Mouse (Mus musculus) neural tube, embryonic 13.5 days (tissue): ENCODE results near the gene Arhgef7. TPM values are rescaled to one million over a fixed set of nuclear protein-coding genes. Genes with fewer than 3 reads are reported as not detected.
A peak's percentile ranks its signal among the peaks of the same experiment; 100 is the strongest.

Experiments used
- ATAC-seq: fragments of 200-750 bp; cut with Nextera tagmentation; 2 replicates; pipeline ENCODE4 v1.8.0; 2017; ENCODE audit warnings: low read depth, mild to moderate bottlenecking, moderate TSS enrichment, moderate library complexity
- H3K27ac ChIP-seq: fragments of 300-500 bp; sonication (generic); replicated peaks from 2 replicates; pipeline ENCODE4 v1.5.1; 2015; ENCODE audit warnings: moderate library complexity, mild to moderate bottlenecking, inconsistent platforms
- H3K27me3 ChIP-seq: fragments of 300-500 bp; sonication (generic); 2 replicates; pipeline ENCODE4 v1.6.1; 2015; ENCODE audit warnings: mild to moderate bottlenecking, inconsistent platforms
- H3K36me3 ChIP-seq: fragments of 300-500 bp; sonication (generic); 2 replicates; pipeline ENCODE4 v1.6.1; 2015; ENCODE audit warnings: mild to moderate bottlenecking, inconsistent platforms
- H3K4me1 ChIP-seq: fragments of 300-500 bp; sonication (generic); replicated peaks from 2 replicates; pipeline ENCODE4 v1.6.1; 2015; ENCODE audit warnings: inconsistent platforms
- H3K4me2 ChIP-seq: fragments of 300-500 bp; sonication (generic); 2 replicates; pipeline ENCODE4 v1.6.1; 2015; ENCODE audit warnings: inconsistent platforms, mild to moderate bottlenecking, moderate library complexity
- H3K4me3 ChIP-seq: fragments of 300-500 bp; sonication (generic); 2 replicates; pipeline ENCODE4 v1.5.1; 2015; ENCODE audit warnings: mild to moderate bottlenecking, inconsistent platforms
- H3K9ac ChIP-seq: fragments of 300-500 bp; sonication (generic); 2 replicates; pipeline ENCODE4 v1.6.1; 2015; ENCODE audit warnings: moderate library complexity, mild to moderate bottlenecking, inconsistent platforms
- H3K9me3 ChIP-seq: fragments of 300-500 bp; sonication (generic); 2 replicates; pipeline ENCODE4 v1.6.1; 2016; ENCODE audit warnings: inconsistent platforms
- WGBS: fragments of 180-500 bp; shearing (Covaris S2); methylation state at CpG from one replicate; pipeline ENCODE4 v1.1.7; 2015; 5-methylcytosine and 5-hydroxymethylcytosine counted together
- polyA plus RNA-seq: library from polyadenylated mRNA; unstranded; fragments of >200 nt; fragmentation: Nextera tagmentation; extraction: Ambion mirVana; gene quantifications from 2 replicates; pipeline ENCODE4 v1.2.1, GENCODE M21; 2015

The Arhgef7 gene
- polyA plus RNA-seq, 1 experiment from 2014 or later = 61.6 TPM

GRCm38 (mm10) chr8:11771608-11772007, 44.1 kb downstream of the Arhgef7 start:
- Histone ChIP-seq H3K4me3 (no peak overlapping the region), H3K9ac (no peak overlapping the region), H3K27me3 (no peaks in the 10 kb centered on the region), H3K4me2 (no peak overlapping the region), H3K27ac (no peak overlapping the region; the same call in 1 of the 2 replicates), H3K4me1 (peaks cover 77% of the 10 kb centered on the region), H3K9me3 (no peaks in the 10 kb centered on the region), H3K36me3 (0 out of 2 replicates have a peak, but pooled peaks cover 2% of the 10 kb centered on the region)
- WGBS = 94% methylated on average over 5 of the region's 5 CpGs
- no peak for ATAC-seq

- WGBS = 65% methylated on average over 17 of the region's 17 CpGs
- no peak overlapping the region for H3K4me3 ChIP-seq
- no peak overlapping the region for H3K4me2 ChIP-seq
- no peaks in the 10 kb centered on the region for H3K27me3 ChIP-seq
- peak overlapping the region; percentile 74 for H3K27ac ChIP-seq
- H3K9me3 ChIP-seq = no peaks in the 10 kb centered on the region
- no peak for ATAC-seq
- H3K4me1 ChIP-seq = peaks cover 97% of the 10 kb centered on the region
- no peaks in the 10 kb centered on the region for H3K36me3 ChIP-seq
- no peak overlapping the region; the same call in 1 of the 2 replicates for H3K9ac ChIP-seq
These were observed 46.9 kb downstream of the Arhgef7 start for GRCm38 (mm10) chr8:11774195-11775076.

GRCm38 (mm10) chr8:11775889-11776288, 48.4 kb downstream of the Arhgef7 start:
- no peak overlapping the region for H3K9ac ChIP-seq
- no peak for ATAC-seq
- no peak overlapping the region for H3K4me2 ChIP-seq
- no peak overlapping the region for H3K27ac ChIP-seq
- no peaks in the 10 kb centered on the region for H3K36me3 ChIP-seq
- 74% methylated on average over 7 of the region's 7 CpGs for WGBS
- H3K9me3 ChIP-seq = no peaks in the 10 kb centered on the region
- peaks cover 88% of the 10 kb centered on the region for H3K4me1 ChIP-seq
- H3K27me3 ChIP-seq = no peaks in the 10 kb centered on the region
- no peak overlapping the region for H3K4me3 ChIP-seq

- WGBS = 91% methylated on average over 8 of the region's 8 CpGs
These were observed 49.1 kb downstream of the Arhgef7 start for GRCm38 (mm10) chr8:11776451-11777180.

GRCm38 (mm10) chr8:11777201-11777600, 49.7 kb downstream of the Arhgef7 start:
- Histone ChIP-seq H3K27me3 (no peaks in the 10 kb centered on the region), H3K36me3 (peaks cover 6% of the 10 kb centered on the region), H3K27ac (no peak overlapping the region), H3K9me3 (no peaks in the 10 kb centered on the region), H3K9ac (no peak overlapping the region), H3K4me3 (no peak overlapping the region), H3K4me2 (no peak overlapping the region), H3K4me1 (peaks cover 75% of the 10 kb centered on the region)
- WGBS = 70% methylated on average over 10 of the region's 10 CpGs
- 0 out of 2 replicates have a peak, but pooled peaks have one; percentile 34 for ATAC-seq

More at GRCm38 (mm10) chr8:11776451-11777180, 49.1 kb downstream of the Arhgef7 start:
- Histone ChIP-seq H3K36me3 (peaks cover under 1% of the 10 kb centered on the region; the same call in 1 of the 2 replicates), H3K27me3 (no peaks in the 10 kb centered on the region), H3K4me1 (peaks cover 81% of the 10 kb centered on the region), H3K9ac (no peak overlapping the region), H3K4me3 (no peak overlapping the region), H3K9me3 (no peaks in the 10 kb centered on the region), H3K4me2 (no peak overlapping the region), H3K27ac (no peak overlapping the region)
- ATAC-seq = no peak

- Histone ChIP-seq H3K4me3 (peak overlapping the region; percentile 9; the same call in 1 of the 2 replicates), H3K27ac (peak overlapping the region; percentile 52), H3K9ac (no peak overlapping the region), H3K36me3 (peaks cover 22% of the 10 kb centered on the region), H3K9me3 (no peaks in the 10 kb centered on the region), H3K4me1 (peaks cover 58% of the 10 kb centered on the region), H3K27me3 (no peaks in the 10 kb centered on the region), H3K4me2 (0 out of 2 replicates have a peak overlapping the region, but pooled peaks have one; percentile 7)
- ATAC-seq = no peak
- WGBS = 83% methylated on average over 8 of the region's 8 CpGs
These were observed 51.3 kb downstream of the Arhgef7 start for GRCm38 (mm10) chr8:11778646-11779433.

- peak overlapping the region; percentile 25 for H3K4me2 ChIP-seq
- H3K4me3 ChIP-seq = 0 out of 2 replicates have a peak overlapping the region, but pooled peaks have one; percentile 9
- ATAC-seq = no peak
- no peaks in the 10 kb centered on the region for H3K9me3 ChIP-seq
- H3K9ac ChIP-seq = 0 out of 2 replicates have a peak overlapping the region, but pooled peaks have one; percentile 23
- H3K27me3 ChIP-seq = no peaks in the 10 kb centered on the region
- H3K4me1 ChIP-seq = peaks cover 46% of the 10 kb centered on the region
- 80% methylated on average over 10 of the region's 10 CpGs for WGBS
- 0 out of 2 replicates have a peak overlapping the region, but pooled peaks have one; percentile 1 for H3K27ac ChIP-seq
- H3K36me3 ChIP-seq = peaks cover 27% of the 10 kb centered on the region
These were observed 52.5 kb downstream of the Arhgef7 start for GRCm38 (mm10) chr8:11779844-11780634.

- Histone ChIP-seq H3K9ac (no peak overlapping the region), H3K9me3 (no peaks in the 10 kb centered on the region), H3K36me3 (peaks cover 33% of the 10 kb centered on the region), H3K4me2 (peak overlapping the region; percentile 25), H3K4me3 (0 out of 2 replicates have a peak overlapping the region, but pooled peaks have one; percentile 4), H3K4me1 (peaks cover 40% of the 10 kb centered on the region), H3K27ac (no peak overlapping the region), H3K27me3 (no peaks in the 10 kb centered on the region)
- no peak for ATAC-seq
- WGBS = 92% methylated on average over 4 of the region's 4 CpGs
These were observed 53.1 kb downstream of the Arhgef7 start for GRCm38 (mm10) chr8:11780641-11781040.

GRCm38 (mm10) chr8:11782607-11783006, 55.1 kb downstream of the Arhgef7 start:
- ATAC-seq = no peak
- H3K27me3 ChIP-seq = no peaks in the 10 kb centered on the region
- 90% methylated on average over 6 of the region's 6 CpGs for WGBS
- H3K9me3 ChIP-seq = no peaks in the 10 kb centered on the region
- H3K4me1 ChIP-seq = peaks cover 26% of the 10 kb centered on the region
- no peak overlapping the region for H3K4me2 ChIP-seq
- H3K36me3 ChIP-seq = peaks cover 43% of the 10 kb centered on the region
- H3K27ac ChIP-seq = no peak overlapping the region
- no peak overlapping the region for H3K4me3 ChIP-seq
- no peak overlapping the region for H3K9ac ChIP-seq

GRCm38 (mm10) chr8:11783861-11784594, 56.5 kb downstream of the Arhgef7 start:
- Histone ChIP-seq H3K36me3 (peaks cover 43% of the 10 kb centered on the region), H3K4me1 (peaks cover 15% of the 10 kb centered on the region), H3K9me3 (no peaks in the 10 kb centered on the region), H3K4me2 (no peak overlapping the region), H3K9ac (no peak overlapping the region), H3K27ac (no peak overlapping the region), H3K4me3 (no peak overlapping the region), H3K27me3 (no peaks in the 10 kb centered on the region)
- WGBS = 90% methylated on average over 7 of the region's 7 CpGs
- ATAC-seq = no peak
